Mouse (Mus musculus) C2C12 (cell line): Measurements from ENCODE around the gene Gm20696. TPM values are rescaled to one million over a fixed set of nuclear protein-coding genes. Genes with fewer than 3 reads are reported as not detected.

Experiments
- H3K27me3 ChIP-seq: one replicate; pipeline ENCODE4 v1.6.1; 2011; ENCODE audit not compliant: control insufficient read depth, insufficient read depth, insufficient read length
- H3K36me3 ChIP-seq: one replicate; pipeline ENCODE4 v1.6.1; 2011; ENCODE audit not compliant: control insufficient read depth, insufficient read depth
- H3K4me3 ChIP-seq: one replicate; pipeline ENCODE4 v1.5.1; 2011; ENCODE audit warnings: mild to moderate bottlenecking, control low read depth; ENCODE audit not compliant: poor library complexity, insufficient read depth, severe bottlenecking
- H3K79me2 ChIP-seq: one replicate; pipeline ENCODE4 v1.6.1; 2011; ENCODE audit not compliant: control insufficient read depth, insufficient read depth
- H3K79me3 ChIP-seq: one replicate; pipeline ENCODE4 v1.6.1; 2011; ENCODE audit warnings: low read depth, control low read depth
- H3ac ChIP-seq: one replicate; pipeline ENCODE3; 2011; ENCODE audit warnings: low read depth; ENCODE audit not compliant: control insufficient read depth, insufficient read length
- CEBPB ChIP-seq: IDR thresholded peaks from one replicate; pipeline ENCODE4 v1.6.1; 2011; ENCODE audit warnings: low read depth, mild to moderate bottlenecking, control low read depth, moderate library complexity
- CTCF ChIP-seq: IDR thresholded peaks from one replicate; pipeline ENCODE4 v1.5.1; 2011; ENCODE audit not compliant: control insufficient read depth, insufficient read depth, insufficient read length
- FOSL1 ChIP-seq: IDR thresholded peaks from one replicate; pipeline ENCODE4 v1.8.0; 2011; ENCODE audit warnings: mild to moderate bottlenecking, low read length; ENCODE audit not compliant: poor library complexity, insufficient read depth, severe bottlenecking
- MAX ChIP-seq: IDR thresholded peaks from one replicate; pipeline ENCODE4 v1.6.1; 2011; ENCODE audit warnings: mild to moderate bottlenecking, control low read depth
- MYOD1 ChIP-seq: IDR thresholded peaks from one replicate; pipeline ENCODE4 v1.6.1; 2011; ENCODE audit warnings: low read depth; ENCODE audit not compliant: control insufficient read depth, insufficient read length
- MYOG ChIP-seq: IDR thresholded peaks from one replicate; pipeline ENCODE4 v1.6.1; 2011; ENCODE audit not compliant: control insufficient read depth, insufficient read length; ENCODE audit errors: extremely low read depth
- USF1 ChIP-seq: IDR thresholded peaks from one replicate; pipeline ENCODE4 v1.6.1; 2011; ENCODE audit warnings: low read depth, mild to moderate bottlenecking, control low read depth, moderate library complexity
- polyA plus RNA-seq: library from polyadenylated mRNA; unstranded; fragments of >200 nt; fragmentation: generic; extraction: Trizol; gene quantifications from one replicate; pipeline ENCODE4 v1.2.1, GENCODE M21; 2012; ENCODE audit warnings: missing spikeins

Gm20696 gene
- polyA plus RNA-seq, 1 experiment, result 0.20 TPM

DNA sequence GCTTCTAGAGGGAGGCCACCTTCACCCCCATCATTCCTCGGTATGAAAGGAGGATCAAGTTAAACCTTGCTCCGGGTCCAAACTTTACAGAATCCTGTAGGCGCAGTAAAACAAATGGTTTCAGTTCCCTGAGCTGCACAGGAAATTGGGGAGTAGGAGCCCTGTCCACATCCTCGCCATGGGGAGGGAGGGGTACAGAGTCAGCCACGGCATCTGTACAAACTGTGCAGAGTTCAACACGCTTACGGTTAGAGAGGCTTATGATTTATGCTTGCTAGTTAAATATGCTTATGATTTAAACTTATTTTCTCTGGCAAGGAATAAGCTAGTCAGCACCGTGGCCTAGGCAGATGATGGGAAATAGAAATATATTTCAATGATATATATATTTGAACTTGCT, 47.1 kb downstream of the Gm20696 start:
- no peak for TF ChIP-seq CTCF
- TF ChIP-seq CEBPB, result no peak
- no peak for TF ChIP-seq FOSL1
- TF ChIP-seq MYOD1, result no peak
- TF ChIP-seq MYOG, result no peak
- no peak for TF ChIP-seq MAX
- TF ChIP-seq USF1, result no peak
- no peak overlapping the region for H3K4me3 ChIP-seq
- no peaks in the 10 kb centered on the region for H3K27me3 ChIP-seq
- no peaks in the 10 kb centered on the region for H3K36me3 ChIP-seq
- H3K79me3 ChIP-seq, result no peaks in the 10 kb centered on the region
- no peaks in the 10 kb centered on the region for H3K79me2 ChIP-seq
- no peak overlapping the region for H3ac ChIP-seq

DNA sequence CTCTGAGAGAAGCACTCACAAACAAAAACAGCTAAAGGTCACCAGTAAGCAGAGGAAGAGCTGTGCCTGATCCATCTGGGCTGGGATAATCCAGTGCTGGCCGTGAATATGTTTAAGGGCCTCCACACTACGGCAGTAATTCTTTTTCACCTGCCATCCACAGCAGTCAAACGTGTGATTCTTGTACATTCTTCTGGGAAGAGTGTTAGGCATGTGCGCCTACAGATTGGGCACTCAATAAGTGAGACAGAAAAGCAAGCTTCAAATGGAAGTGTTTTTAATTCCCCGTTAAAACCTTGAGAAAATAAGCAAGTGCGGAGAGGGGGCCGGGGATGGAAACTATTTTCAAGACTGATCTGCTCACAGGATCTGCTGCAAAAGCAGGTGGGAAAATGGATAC, 48.7 kb downstream of the Gm20696 start:
- H3K27me3 ChIP-seq, result no peaks in the 10 kb centered on the region
- no peak overlapping the region for H3K4me3 ChIP-seq
- TF ChIP-seq CEBPB, result no peak
- TF ChIP-seq USF1, result no peak
- no peak for TF ChIP-seq MAX
- TF ChIP-seq MYOD1, result no peak
- TF ChIP-seq FOSL1, result no peak
- no peak for TF ChIP-seq MYOG
- no peaks in the 10 kb centered on the region for H3K79me2 ChIP-seq
- H3K79me3 ChIP-seq, result no peaks in the 10 kb centered on the region
- H3K36me3 ChIP-seq, result no peaks in the 10 kb centered on the region
- no peak overlapping the region for H3ac ChIP-seq

DNA sequence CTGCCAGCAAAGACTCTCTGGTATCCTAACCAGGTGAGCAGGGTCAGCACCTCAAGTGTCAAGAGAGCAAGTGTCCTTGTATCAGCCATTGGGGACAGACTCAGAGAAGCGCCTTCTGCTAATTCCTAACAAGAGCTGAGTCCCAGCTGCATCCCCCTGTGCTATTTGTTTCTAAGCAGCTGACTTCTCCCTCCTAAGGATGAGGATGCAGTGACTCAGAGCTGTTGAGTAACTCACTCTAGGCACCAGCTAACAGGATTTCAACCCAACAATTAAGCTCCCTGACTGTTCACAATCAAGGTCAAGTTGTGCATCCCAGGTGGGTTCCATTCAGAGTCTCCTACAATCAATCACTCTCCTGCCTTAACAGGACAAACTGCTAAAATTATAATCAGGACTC, 49.2 kb downstream of the Gm20696 start:
- Histone ChIP-seq H3K4me3 (no peak overlapping the region), H3K79me3 (no peaks in the 10 kb centered on the region), H3K79me2 (no peaks in the 10 kb centered on the region), H3K27me3 (no peaks in the 10 kb centered on the region), H3ac (no peak overlapping the region), H3K36me3 (no peaks in the 10 kb centered on the region)
- TF ChIP-seq USF1, result no peak
- TF ChIP-seq CEBPB, result no peak
- TF ChIP-seq CTCF, result no peak
- TF ChIP-seq FOSL1, result no peak
- no peak for TF ChIP-seq MYOG
- no peak for TF ChIP-seq MYOD1
- no peak for TF ChIP-seq MAX

DNA sequence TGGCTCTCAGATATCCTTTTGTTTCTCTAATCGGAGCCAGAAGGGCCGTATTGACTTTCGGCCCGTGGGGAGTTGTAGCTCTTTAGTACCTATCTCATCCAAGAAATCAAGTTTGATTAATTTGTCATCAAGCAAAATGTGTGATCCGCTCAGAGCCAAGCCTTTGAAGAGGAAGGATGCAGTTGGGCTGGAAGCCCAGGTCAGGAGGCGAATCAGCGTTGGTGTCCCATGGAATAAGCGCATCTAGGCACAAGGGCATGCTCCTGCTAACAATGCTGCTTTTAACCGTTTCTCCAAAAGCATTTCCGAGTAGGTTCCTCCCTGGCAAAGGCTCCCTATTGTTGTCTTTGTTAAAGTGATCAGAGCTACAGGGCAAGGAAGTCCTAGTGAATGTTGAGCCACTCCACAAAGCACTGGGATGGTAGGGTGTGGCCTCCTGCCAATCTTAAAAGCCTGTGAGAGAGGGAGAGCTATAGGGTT, 51.3 kb downstream of the Gm20696 start:
- TF ChIP-seq MYOG (no peak), CTCF (no peak), FOSL1 (no peak), MAX (no peak), CEBPB (no peak), USF1 (no peak), MYOD1 (no peak)
- Histone ChIP-seq H3K4me3 (no peak overlapping the region), H3K27me3 (no peaks in the 10 kb centered on the region)

DNA sequence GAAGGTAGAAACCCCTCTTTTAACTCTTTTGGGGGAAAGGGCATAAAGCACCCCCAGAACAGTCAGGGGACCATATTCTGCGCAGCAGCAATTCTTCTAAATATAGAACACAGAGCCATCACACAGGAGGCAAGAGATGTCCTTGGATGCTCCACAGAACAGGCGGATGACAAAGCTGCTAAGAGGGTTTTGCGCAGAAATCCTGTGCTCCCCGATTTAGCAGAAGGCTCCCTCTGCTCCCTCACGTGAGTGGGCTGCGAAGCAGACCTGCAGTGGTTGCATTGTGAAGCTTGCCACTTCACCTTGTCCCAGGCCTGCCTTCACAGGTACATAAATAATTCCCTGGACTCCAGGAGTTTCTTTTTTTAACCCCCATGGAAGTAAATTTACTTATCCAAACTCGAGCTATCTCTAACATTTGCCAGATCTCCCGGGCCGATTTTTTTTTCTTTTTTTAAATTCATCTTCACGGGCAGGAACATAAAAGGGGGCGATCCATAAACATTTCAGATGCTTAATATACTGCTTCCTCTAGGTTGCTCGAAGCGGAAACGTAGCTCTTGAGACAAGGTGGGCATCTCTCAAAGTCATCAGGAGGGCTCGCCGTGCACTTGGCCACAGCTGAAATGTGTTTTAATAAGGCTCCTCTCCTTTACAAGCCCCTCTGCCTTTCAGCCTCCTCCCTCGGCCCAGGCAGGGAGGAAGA, 51.9 kb downstream of the Gm20696 start:
- H3ac ChIP-seq, result no peak overlapping the region
- no peaks in the 10 kb centered on the region for H3K79me2 ChIP-seq
- TF ChIP-seq USF1 (no peak), MYOG (no peak), MYOD1 (no peak), CEBPB (no peak), FOSL1 (no peak), CTCF (no peak)
- no peak overlapping the region for H3K4me3 ChIP-seq
- no peaks in the 10 kb centered on the region for H3K79me3 ChIP-seq
- no peaks in the 10 kb centered on the region for H3K36me3 ChIP-seq
- no peaks in the 10 kb centered on the region for H3K27me3 ChIP-seq

More for the DNA sequence above, 51.3 kb downstream of the Gm20696 start:
- Histone ChIP-seq H3K36me3 (no peaks in the 10 kb centered on the region), H3K79me3 (no peaks in the 10 kb centered on the region), H3ac (no peak overlapping the region), H3K79me2 (no peaks in the 10 kb centered on the region)

DNA sequence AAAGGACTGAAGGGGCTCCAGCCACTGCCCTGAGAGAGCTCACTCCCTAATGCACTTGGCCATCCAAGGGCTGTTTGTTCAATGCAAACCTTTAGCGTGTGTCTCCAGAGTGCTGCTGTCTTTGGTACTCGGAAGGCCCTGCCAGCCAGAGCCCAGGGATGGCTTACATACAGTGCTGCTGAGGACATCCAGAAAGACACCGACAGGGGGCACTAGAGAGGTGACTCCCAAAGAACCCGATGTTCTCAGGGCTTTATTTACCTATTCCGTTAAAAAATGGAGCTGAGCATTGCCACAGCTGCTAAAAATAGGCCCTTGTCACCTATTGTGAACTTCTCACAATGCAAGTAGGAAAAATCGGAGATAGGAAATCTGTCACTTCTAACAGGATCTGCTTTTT, 54.7 kb downstream of the Gm20696 start:
- Histone ChIP-seq H3ac (no peak overlapping the region), H3K79me2 (no peaks in the 10 kb centered on the region), H3K79me3 (no peaks in the 10 kb centered on the region), H3K27me3 (no peaks in the 10 kb centered on the region), H3K4me3 (no peak overlapping the region), H3K36me3 (no peaks in the 10 kb centered on the region)
- TF ChIP-seq FOSL1 (no peak), CEBPB (no peak), MAX (no peak), MYOD1 (no peak), USF1 (no peak), MYOG (no peak), CTCF (no peak)
